Mouse (Mus musculus) olfactory bulb, adult 2 months (tissue): Measurements from ENCODE around the gene Mansc1.

Experiments used
- CTCF ChIP-seq: fragments of 200-500 bp; IDR thresholded peaks from 2 replicates; pipeline ENCODE4 v1.5.1; 2012; ENCODE audit warnings: low read depth, mild to moderate bottlenecking, low read length, moderate library complexity; ENCODE audit not compliant: insufficient read depth
- POLR2A ChIP-seq: fragments of 200-500 bp; IDR thresholded peaks from 2 replicates; pipeline ENCODE4 v1.6.1; 2012; ENCODE audit warnings: mild to moderate bottlenecking, low read depth, low read length, moderate library complexity; ENCODE audit not compliant: insufficient read depth

DNA sequence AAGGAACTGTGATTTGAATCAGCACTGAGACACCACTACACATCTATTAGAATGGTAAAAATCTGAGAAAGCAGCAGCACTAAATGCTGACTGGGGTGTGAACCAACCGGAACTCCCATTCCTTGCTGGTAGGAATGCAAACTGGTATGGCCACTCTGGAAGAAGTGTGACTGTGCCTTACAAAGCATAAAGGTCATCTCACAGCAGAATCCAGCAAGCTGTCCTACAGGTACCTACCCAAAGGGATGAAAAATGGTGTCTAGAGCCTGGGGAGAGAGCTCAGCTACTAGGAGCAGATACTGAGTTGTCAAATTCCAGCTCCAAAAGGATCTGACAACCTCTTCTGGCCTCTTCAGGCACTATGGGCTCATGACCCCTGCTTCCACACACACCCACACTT lies 5.7 kb downstream of the Mansc1 start:
- TF ChIP-seq CTCF (no peak), POLR2A (no peak)
